In genomic region chr2:155831302-155831701, GRCm38 (mm10) we compare ENCODE assay signal across 15 mouse cellular contexts. TPM values are rescaled to one million over a fixed set of nuclear protein-coding genes. Genes with fewer than 3 reads are reported as not detected.
DNase-seq lines count a peak whose midpoint lies in the region; ATAC-seq and TF ChIP-seq lines count a peak whose summit lies in the region.
"Had no signal": no experiment of that assay in that cellular context is flagged by ENCODE, and none has a peak within 500 bp of the region (broad histone marks: within the 10 kb centered on the region; RNA-seq: fewer than 3 reads in every experiment).

No protein-coding gene starts in this region.

- ATAC-seq in intestine, postnatal 0 days, result no peak
- no peak for ATAC-seq in intestine, embryonic 16.5 days
- ATAC-seq in midbrain, postnatal 0 days (ENCODE audit: low FRiP score), result no peak
- ATAC-seq in midbrain, embryonic 14.5 days (ENCODE audit: low FRiP score, low TSS enrichment), result no peak

- no peak overlapping the region for H3K4me2 ChIP-seq in intestine, postnatal 0 days (replicated peaks; ENCODE audit: low read depth)
- H3K4me2 ChIP-seq in intestine, embryonic 16.5 days (ENCODE audit: low read depth, low read length), result no peak overlapping the region
- no peak overlapping the region for H3K4me2 ChIP-seq in midbrain, postnatal 0 days (ENCODE audit: low read depth, low read length, poor library complexity, severe bottlenecking)
- no peak overlapping the region for H3K4me2 ChIP-seq in midbrain, embryonic 14.5 days (ENCODE audit: low read length)
- H3K4me2 ChIP-seq: liver, embryonic 15.5 days had no signal

- H3K4me3 ChIP-seq in intestine, postnatal 0 days (ENCODE audit: low read depth, low read length), result no peak overlapping the region
- no peak overlapping the region for H3K4me3 ChIP-seq in intestine, embryonic 16.5 days (ENCODE audit: low read length)
- H3K4me3 ChIP-seq in midbrain, postnatal 0 days (ENCODE audit: low read depth, low read length), result no peak overlapping the region
- H3K4me3 ChIP-seq in midbrain, embryonic 14.5 days (replicated peaks; ENCODE audit: low read depth, low read length), result no peak overlapping the region
- H3K4me3 ChIP-seq: liver, embryonic 15.5 days had no signal

- H3K36me3 ChIP-seq in intestine, postnatal 0 days (ENCODE audit: control insufficient read depth, insufficient read depth), result no peaks in the 10 kb centered on the region
- H3K36me3 ChIP-seq in intestine, embryonic 16.5 days (ENCODE audit: control insufficient read depth, insufficient read depth, low read length), result no peaks in the 10 kb centered on the region
- no peaks in the 10 kb centered on the region for H3K36me3 ChIP-seq in midbrain, postnatal 0 days (ENCODE audit: insufficient read depth, low read length)
- no peaks in the 10 kb centered on the region for H3K36me3 ChIP-seq in midbrain, embryonic 14.5 days (ENCODE audit: control insufficient read depth, insufficient read depth, low read length)
- H3K36me3 ChIP-seq: G1E; liver, embryonic 15.5 days had no signal

- WGBS in intestine, postnatal 0 days, result 56% methylated on average over 9 of the region's 9 CpGs
- WGBS in intestine, embryonic 16.5 days, result 62% methylated on average over 9 of the region's 9 CpGs
- WGBS in midbrain, postnatal 0 days, result 68% methylated on average over 9 of the region's 9 CpGs
- WGBS in midbrain, embryonic 14.5 days, result 64% methylated on average over 9 of the region's 9 CpGs

- H3K4me1 ChIP-seq in intestine, postnatal 0 days (replicated peaks; ENCODE audit: control insufficient read depth, insufficient read depth, low read length), result no peaks in the 10 kb centered on the region
- H3K4me1 ChIP-seq in intestine, embryonic 16.5 days (ENCODE audit: control insufficient read depth, insufficient read depth, low read length), result peaks cover 15% of the 10 kb centered on the region
- H3K4me1 ChIP-seq in midbrain, postnatal 0 days (ENCODE audit: insufficient read depth, low read length), result peaks cover 3% of the 10 kb centered on the region; the same call in 1 of the 2 replicates
- peaks cover 13% of the 10 kb centered on the region for H3K4me1 ChIP-seq in midbrain, embryonic 14.5 days (ENCODE audit: control insufficient read depth, insufficient read depth, low read length)

- peak; percentile 59 for TF ChIP-seq CTCF in intestine, postnatal 0 days (IDR thresholded peaks at IDR 0.05; ENCODE audit: low read depth)
- TF ChIP-seq CTCF in midbrain, postnatal 0 days (IDR thresholded peaks at IDR 0.05), result peak; percentile 51

- no peak for DNase-seq in midbrain, postnatal 0 days (ENCODE audit: low spot score)
- DNase-seq in midbrain, embryonic 14.5 days, result no peak
- peak; percentile 33 for DNase-seq in ZHBTc4 (ENCODE audit: low read depth, low spot score)
- no peak for DNase-seq in right cerebral cortex, postnatal 14 days
- no peak for DNase-seq in urinary bladder, postnatal 25 days (ENCODE audit: low spot score)
- DNase-seq: cerebellum, postnatal 36 days; heart, adult 11 months had no signal

- no peaks in the 10 kb centered on the region for H3K9me3 ChIP-seq in intestine, postnatal 0 days (ENCODE audit: control insufficient read depth)
- H3K9me3 ChIP-seq in intestine, embryonic 16.5 days (ENCODE audit: control insufficient read depth, low read length), result no peaks in the 10 kb centered on the region
- no peaks in the 10 kb centered on the region for H3K9me3 ChIP-seq in midbrain, postnatal 0 days (ENCODE audit: low read length)
- no peaks in the 10 kb centered on the region for H3K9me3 ChIP-seq in midbrain, embryonic 14.5 days (ENCODE audit: control insufficient read depth, low read length)
- H3K9me3 ChIP-seq: G1E; liver, embryonic 15.5 days had no signal

- no peak overlapping the region for H3K27ac ChIP-seq in intestine, postnatal 0 days (ENCODE audit: low read depth, low read length)
- no peak overlapping the region for H3K27ac ChIP-seq in intestine, embryonic 16.5 days (ENCODE audit: low read length)
- H3K27ac ChIP-seq in midbrain, postnatal 0 days (ENCODE audit: low read depth, low read length), result no peak overlapping the region
- H3K27ac ChIP-seq in midbrain, embryonic 14.5 days (replicated peaks; ENCODE audit: low read depth, low read length), result no peak overlapping the region
- H3K27ac ChIP-seq: liver, embryonic 15.5 days had no signal

- H3K27me3 ChIP-seq in intestine, postnatal 0 days (replicated peaks; ENCODE audit: control insufficient read depth, insufficient read depth, low read length), result no peaks in the 10 kb centered on the region
- no peaks in the 10 kb centered on the region for H3K27me3 ChIP-seq in intestine, embryonic 16.5 days (replicated peaks; ENCODE audit: control insufficient read depth, insufficient read depth, low read length)
- no peaks in the 10 kb centered on the region for H3K27me3 ChIP-seq in midbrain, postnatal 0 days (ENCODE audit: insufficient read depth, low read length)
- H3K27me3 ChIP-seq in midbrain, embryonic 14.5 days (ENCODE audit: control insufficient read depth, insufficient read depth, low read length), result no peaks in the 10 kb centered on the region

- no peak overlapping the region for H3K9ac ChIP-seq in intestine, postnatal 0 days (ENCODE audit: low read depth, low read length)
- no peak overlapping the region for H3K9ac ChIP-seq in intestine, embryonic 16.5 days (ENCODE audit: low read depth, low read length)
- no peak overlapping the region for H3K9ac ChIP-seq in midbrain, postnatal 0 days (replicated peaks; ENCODE audit: low read length, poor library complexity, severe bottlenecking)
- no peak overlapping the region for H3K9ac ChIP-seq in midbrain, embryonic 14.5 days (replicated peaks; ENCODE audit: low read length)
- H3K9ac ChIP-seq: liver, embryonic 15.5 days had no signal

RNA-seq across cellular contexts. Expression of gene Fam83c, which starts 3.4 kb away (rescaled TPM):
- 0.31 and 0.37 TPM in 2 replicates for polyA plus RNA-seq in intestine, postnatal 0 days (2015; fragmentation: Nextera tagmentation; extraction: Ambion mirVana)
- polyA plus RNA-seq in intestine, embryonic 16.5 days (2015; fragmentation: Nextera tagmentation; extraction: Ambion mirVana), result 0.33 and 0.35 TPM in 2 replicates
- not detected in 2 replicates for total RNA-seq in midbrain, postnatal 0 days (2014; rRNA removed)
- polyA plus RNA-seq in midbrain, postnatal 0 days (2015; fragmentation: Nextera tagmentation; extraction: Ambion mirVana), result 0.07 TPM in 1 of 2 replicates, not detected in the other
- polyA plus RNA-seq in midbrain, embryonic 14.5 days (2014; fragmentation: Nextera tagmentation; extraction: Ambion mirVana), result 0.38 and 0.41 TPM in 2 replicates
- total RNA-seq: heart, postnatal 25 days; layer of hippocampus, adult 18-20 months; left cerebral cortex, postnatal 10 days; megakaryocyte-erythroid progenitor cell, adult 5-6 weeks had no signal
- polyA plus RNA-seq: G1E had no signal

RNA-seq across cellular contexts. Expression of gene Eif6, which starts 4.6 kb away (rescaled TPM):
- 318 and 321 TPM in 2 replicates for polyA plus RNA-seq in intestine, postnatal 0 days (2015; fragmentation: Nextera tagmentation; extraction: Ambion mirVana)
- polyA plus RNA-seq in intestine, embryonic 16.5 days (2015; fragmentation: Nextera tagmentation; extraction: Ambion mirVana), result 279 and 287 TPM in 2 replicates
- 80.7 and 85.4 TPM in 2 replicates for total RNA-seq in midbrain, postnatal 0 days (2014; rRNA removed)
- 130 and 143 TPM in 2 replicates for polyA plus RNA-seq in midbrain, postnatal 0 days (2015; fragmentation: Nextera tagmentation; extraction: Ambion mirVana)
- polyA plus RNA-seq in midbrain, embryonic 14.5 days (2014; fragmentation: Nextera tagmentation; extraction: Ambion mirVana), result 129 and 134 TPM in 2 replicates

RNA-seq across cellular contexts. Expression of gene BC029722, which starts 12.1 kb away (rescaled TPM):
- polyA plus RNA-seq in intestine, postnatal 0 days (2015; fragmentation: Nextera tagmentation; extraction: Ambion mirVana), result 40.0 and 42.3 TPM in 2 replicates
- 27.4 and 30.0 TPM in 2 replicates for polyA plus RNA-seq in intestine, embryonic 16.5 days (2015; fragmentation: Nextera tagmentation; extraction: Ambion mirVana)
- total RNA-seq in midbrain, postnatal 0 days (2014; rRNA removed), result 35.2 TPM in 2 replicates
- polyA plus RNA-seq in midbrain, postnatal 0 days (2015; fragmentation: Nextera tagmentation; extraction: Ambion mirVana), result 56.6 and 61.0 TPM in 2 replicates
- 25.5 and 38.5 TPM in 2 replicates for polyA plus RNA-seq in midbrain, embryonic 14.5 days (2014; fragmentation: Nextera tagmentation; extraction: Ambion mirVana)

RNA-seq across cellular contexts. Expression of gene Mmp24, which starts 56.2 kb away (rescaled TPM):
- polyA plus RNA-seq in intestine, postnatal 0 days (2015; fragmentation: Nextera tagmentation; extraction: Ambion mirVana), result 0.17 and 0.22 TPM in 2 replicates
- 0.18 and 0.21 TPM in 2 replicates for polyA plus RNA-seq in intestine, embryonic 16.5 days (2015; fragmentation: Nextera tagmentation; extraction: Ambion mirVana)
- total RNA-seq in midbrain, postnatal 0 days (2014; rRNA removed), result 149 and 178 TPM in 2 replicates
- polyA plus RNA-seq in midbrain, postnatal 0 days (2015; fragmentation: Nextera tagmentation; extraction: Ambion mirVana), result 12.3 and 14.1 TPM in 2 replicates
- polyA plus RNA-seq in midbrain, embryonic 14.5 days (2014; fragmentation: Nextera tagmentation; extraction: Ambion mirVana), result 17.7 and 24.6 TPM in 2 replicates
- polyA plus RNA-seq: G1E; liver, embryonic 15.5 days had no signal
